Mouse (Mus musculus) 416B (cell line): Measurements from ENCODE around the gene Gm28038.

Experiments
- DNase-seq: peaks from one replicate; pipeline ENCODE4 v3.0.0; 2011; ENCODE audit warnings: low read depth

Gm28038 gene

DNA sequence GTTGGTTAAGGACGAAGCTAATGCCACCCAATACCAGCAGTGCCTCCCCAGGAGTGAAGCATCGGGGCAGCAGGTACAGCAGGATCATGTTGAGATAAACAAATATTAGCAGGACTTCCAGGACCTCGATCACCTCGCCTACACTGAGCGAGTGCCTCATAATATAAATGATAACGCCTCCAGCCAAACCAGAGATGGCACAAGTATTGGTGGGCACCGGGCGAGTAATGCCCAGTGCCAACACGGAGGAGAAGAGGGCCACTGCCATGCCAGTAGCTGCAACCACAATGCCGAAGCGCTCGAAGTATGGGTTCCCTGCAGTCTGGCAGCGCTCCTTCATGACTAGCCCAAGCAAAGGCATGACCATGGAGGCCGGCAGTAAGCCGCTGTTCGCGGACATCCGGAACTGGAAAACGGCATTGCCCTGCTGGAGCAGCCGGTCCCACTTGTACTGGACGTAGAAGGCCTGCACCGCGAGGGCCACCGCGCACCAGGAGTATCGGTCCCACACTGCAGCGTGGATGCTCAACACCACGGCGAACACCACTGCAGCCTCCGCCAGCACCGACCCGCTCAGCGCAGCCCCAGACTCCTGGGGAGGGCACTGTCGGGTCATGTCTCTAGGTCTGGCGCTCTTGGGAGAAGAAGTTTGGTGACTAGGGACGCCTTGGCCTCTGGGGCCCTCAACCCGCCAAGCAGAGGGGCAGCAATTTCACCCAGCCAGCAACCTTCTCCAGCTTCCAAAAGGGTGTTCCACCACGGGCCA, 4.8 kb downstream of the Gm28038 start:
- no peak for DNase-seq

GRCm38 (mm10) chr2:30286192-30287026, 5.6 kb downstream of the Gm28038 start, which contains the start of the genes Dolk and Nup188:
Gene Dolk (minus strand): TSS chr2:30286334.
Gene Nup188 (plus strand): TSS chr2:30286397.
- DNase-seq, result peak; percentile 92

DNA sequence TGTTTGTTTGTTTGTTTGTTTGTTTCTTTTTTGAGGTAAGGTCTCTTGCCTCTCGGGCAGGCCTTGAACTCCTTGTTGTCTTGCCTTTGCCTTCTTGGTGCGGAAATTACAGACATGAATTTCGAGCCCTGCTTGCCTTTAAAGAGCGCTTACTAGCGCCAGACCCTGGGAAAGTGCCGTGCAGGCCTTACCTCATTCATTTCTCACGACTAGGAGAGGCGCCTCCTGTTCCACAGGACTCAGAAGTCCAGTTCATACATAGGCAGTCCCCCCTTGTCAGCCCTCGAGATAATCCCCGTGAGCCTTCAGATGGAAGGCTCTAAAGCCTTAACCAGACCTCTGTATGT, 6.2 kb downstream of the Gm28038 start:
- DNase-seq, result peak; percentile 77

- peak; percentile 47 for DNase-seq
Measured at GRCm38 (mm10) chr2:30299525-30299924, 18.7 kb downstream of the Gm28038 start.

- DNase-seq, result no peak
Measured at GRCm38 (mm10) chr2:30299966-30300365, 19.1 kb downstream of the Gm28038 start.

DNA sequence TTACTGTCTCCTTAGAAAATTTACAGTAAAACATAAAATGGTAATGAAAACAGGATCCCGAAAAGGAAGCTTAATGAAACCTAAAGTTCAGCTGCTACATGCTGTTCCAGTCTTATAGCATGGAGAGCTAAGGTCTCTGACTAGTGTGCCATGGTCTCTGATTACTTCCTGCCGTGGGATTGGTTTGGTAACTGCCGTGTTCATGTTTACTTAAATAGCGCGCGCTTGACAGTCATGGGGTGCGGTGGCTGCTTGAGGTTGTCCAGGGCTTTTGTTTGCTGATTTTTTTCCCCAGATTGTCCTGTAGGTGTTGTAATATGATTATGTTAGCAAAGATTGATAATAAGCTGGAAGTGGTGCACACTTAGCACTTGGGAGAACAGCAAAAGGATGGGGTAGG, 25.2 kb downstream of the Gm28038 start:
- DNase-seq, result peak; percentile 50

- DNase-seq, result no peak
Measured at GRCm38 (mm10) chr2:30309351-30309750, 28.5 kb downstream of the Gm28038 start.

GRCm38 (mm10) chr2:30311481-30311880, 30.6 kb downstream of the Gm28038 start:
- DNase-seq, result no peak

- peak; percentile 20 for DNase-seq
Measured at GRCm38 (mm10) chr2:30316136-30316535, 35.3 kb downstream of the Gm28038 start.

- no peak for DNase-seq
Measured at GRCm38 (mm10) chr2:30316955-30317354, 36.1 kb downstream of the Gm28038 start.

GRCm38 (mm10) chr2:30319260-30319659, 38.4 kb downstream of the Gm28038 start:
- peak; percentile 16 for DNase-seq

- DNase-seq, result no peak
Measured at GRCm38 (mm10) chr2:30323111-30323510, 42.3 kb downstream of the Gm28038 start.

- no peak for DNase-seq
Measured at GRCm38 (mm10) chr2:30325296-30325695, 44.5 kb downstream of the Gm28038 start.

DNA sequence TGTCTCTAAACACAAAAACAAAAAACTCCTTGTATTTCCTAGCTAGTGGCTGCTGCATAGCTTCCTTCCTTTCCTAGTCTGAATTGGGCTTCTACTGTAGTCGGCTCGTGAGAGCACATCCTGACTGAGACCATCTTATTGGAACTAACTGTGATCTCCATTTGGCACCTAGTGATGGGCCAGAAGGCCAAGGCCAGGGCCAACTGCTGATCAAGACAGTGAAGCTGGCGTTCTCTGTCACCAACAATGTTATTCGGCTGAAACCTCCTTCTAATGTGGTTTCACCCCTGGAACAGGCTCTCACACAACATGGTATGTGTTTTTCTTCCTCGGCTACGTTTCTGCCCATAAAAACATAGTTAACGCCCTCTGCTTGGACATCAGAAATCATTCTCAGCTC, 46.4 kb downstream of the Gm28038 start:
- DNase-seq, result no peak

- no peak for DNase-seq
Measured at GRCm38 (mm10) chr2:30328791-30329190, 47.9 kb downstream of the Gm28038 start.

GRCm38 (mm10) chr2:30335324-30335723, 54.5 kb downstream of the Gm28038 start:
- DNase-seq, result no peak

DNA sequence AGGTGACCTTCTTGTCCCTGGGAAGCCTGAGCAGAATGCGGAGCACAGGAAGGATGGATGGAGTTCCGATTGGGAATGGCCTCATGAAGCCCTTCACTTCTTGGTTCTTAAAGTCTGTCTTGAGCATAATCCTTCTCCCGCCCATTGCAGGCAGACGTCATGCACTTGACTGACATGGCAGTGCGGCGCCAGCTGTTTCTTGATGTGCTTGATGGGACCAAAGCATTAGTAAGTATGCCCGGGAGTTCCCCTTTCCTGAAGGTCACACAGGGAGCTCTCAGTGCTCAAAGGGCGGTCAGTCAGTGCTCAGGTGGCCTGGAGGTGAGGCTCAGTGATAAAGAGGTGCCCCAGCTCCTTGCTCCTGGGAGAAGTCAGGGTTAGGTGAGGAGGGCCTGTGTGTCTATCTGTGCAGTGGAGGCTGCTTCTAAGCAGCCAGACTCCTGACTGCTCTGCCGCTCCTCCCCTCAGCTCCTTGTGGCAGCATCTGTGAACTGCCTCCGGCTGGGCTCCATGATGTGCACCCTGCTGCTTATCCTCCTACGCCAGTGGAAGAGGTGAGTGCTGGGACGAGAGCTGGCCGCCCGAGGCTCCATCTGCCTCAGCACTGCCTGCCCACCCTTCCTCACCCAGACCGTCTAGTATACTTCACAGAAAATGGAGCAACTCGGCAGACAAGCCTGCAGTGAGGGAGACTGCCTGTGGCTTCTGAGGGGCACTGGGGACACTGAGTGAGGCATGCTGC, 55.5 kb downstream of the Gm28038 start:
- DNase-seq, result no peak

DNA sequence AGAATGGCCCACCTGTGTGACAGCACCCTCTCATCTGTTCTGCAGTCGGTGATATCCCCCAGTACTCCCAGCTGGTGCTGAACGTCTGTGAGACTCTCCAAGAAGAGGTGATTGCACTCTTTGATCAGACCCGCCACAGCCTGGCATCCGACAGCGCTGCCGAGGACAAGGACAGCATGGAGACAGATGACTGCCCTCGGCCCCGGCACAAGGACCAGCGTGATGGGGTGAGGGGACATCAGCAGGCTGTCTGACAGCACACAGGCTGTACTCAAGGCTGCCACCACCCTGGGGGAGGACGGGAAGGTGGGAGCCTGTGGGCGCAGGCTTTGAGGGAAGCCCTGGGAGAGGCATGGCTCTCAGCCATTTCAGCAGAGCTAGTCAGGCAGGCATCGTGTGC, 56.3 kb downstream of the Gm28038 start:
- no peak for DNase-seq

DNA sequence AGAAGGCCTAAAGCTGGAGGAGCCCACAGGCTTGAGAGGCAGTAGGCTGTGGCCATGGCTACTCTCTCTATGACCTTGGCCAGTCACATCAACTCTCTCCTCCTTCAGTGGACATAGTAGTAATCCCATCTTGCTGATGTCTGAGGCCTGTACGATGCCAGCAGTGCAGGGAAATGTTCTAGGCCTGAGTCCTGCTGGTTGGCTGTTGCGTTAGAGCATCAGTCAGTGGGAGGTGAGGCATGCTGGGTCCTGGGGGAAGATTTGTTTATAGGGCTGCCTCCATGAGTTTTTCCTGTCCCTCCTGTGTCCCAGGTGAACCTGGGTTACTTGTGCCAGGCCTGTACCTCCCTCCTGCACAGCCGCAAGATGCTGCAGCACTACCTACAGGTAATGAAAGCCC, 61.2 kb downstream of the Gm28038 start:
- no peak for DNase-seq

- DNase-seq, result no peak
Measured at GRCm38 (mm10) chr2:30342544-30342943, 61.7 kb downstream of the Gm28038 start.

- no peak for DNase-seq
Measured at GRCm38 (mm10) chr2:30343601-30344137, 62.8 kb downstream of the Gm28038 start.

- DNase-seq, result no peak
Measured at GRCm38 (mm10) chr2:30345971-30346676, 65.3 kb downstream of the Gm28038 start.
